Mouse (Mus musculus) myocyte (in vitro differentiated cells): ENCODE results near the gene Frmd8.

ENCODE experiments used
- CEBPB ChIP-seq: IDR thresholded peaks from 2 replicates; pipeline ENCODE4 v1.6.1; 2011; ENCODE audit warnings: mild to moderate bottlenecking, moderate library complexity; ENCODE audit not compliant: poor library complexity, insufficient read depth, severe bottlenecking
- POLR2A ChIP-seq: IDR thresholded peaks from one replicate; pipeline ENCODE4 v1.6.1; 2011; ENCODE audit warnings: low read depth, mild to moderate bottlenecking, control low read depth, moderate library complexity; ENCODE audit not compliant: insufficient read length

- TF ChIP-seq POLR2A (no peak), CEBPB (no peak)
Observed at GRCm38 (mm10) chr19:5806051-5806808, 68.8 kb downstream of the Frmd8 start.
